Mouse (Mus musculus): ENCODE data around the gene Psmb9.

The Psmb9 gene

DNA sequence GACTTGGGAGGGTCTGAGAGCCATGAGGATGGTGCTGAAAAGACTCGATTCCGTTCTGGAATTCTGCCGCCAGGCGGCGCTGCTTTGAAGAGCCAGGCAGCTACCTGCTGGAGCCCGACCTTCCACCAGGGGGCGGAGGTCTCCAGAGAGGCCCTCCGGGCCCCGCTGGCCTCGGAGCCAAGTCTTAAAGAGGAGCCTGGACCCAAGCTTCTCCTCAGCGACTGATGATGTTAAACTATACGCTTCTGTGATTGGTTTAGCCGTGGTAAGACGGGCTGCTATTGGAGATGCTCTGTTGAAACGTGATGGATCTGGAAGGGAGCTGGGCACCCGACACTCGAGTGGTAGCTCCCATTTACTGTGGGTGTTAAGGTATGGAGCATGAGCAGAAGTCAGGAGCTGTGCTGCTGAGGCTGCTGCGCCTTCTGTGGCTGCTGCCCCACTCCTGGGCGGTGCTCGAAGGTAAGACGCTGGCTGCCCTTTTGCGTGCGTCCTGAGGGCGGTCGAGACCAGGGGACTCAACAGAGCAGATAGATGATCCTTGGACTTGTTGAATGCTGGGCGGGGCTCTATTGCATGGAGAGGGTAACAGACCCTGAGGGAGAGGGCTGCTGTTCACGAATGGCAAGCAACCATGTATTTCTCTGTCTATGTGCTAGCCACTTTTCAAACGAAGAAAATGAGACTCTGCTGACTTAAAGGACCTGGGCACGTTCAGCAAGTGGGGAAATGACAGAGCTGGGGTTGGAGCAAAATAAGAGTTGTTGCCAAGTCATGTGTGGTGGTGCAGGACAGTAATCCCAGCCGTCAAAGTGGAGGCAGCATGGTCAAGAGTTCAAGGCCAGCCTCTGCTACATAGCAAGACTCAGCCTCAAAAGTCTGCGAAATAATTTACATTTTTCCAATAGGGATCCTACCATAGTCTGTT is 52.0 kb downstream of the Psmb9 start:
- DNase-seq: peak; percentile 98 to 99

DNA sequence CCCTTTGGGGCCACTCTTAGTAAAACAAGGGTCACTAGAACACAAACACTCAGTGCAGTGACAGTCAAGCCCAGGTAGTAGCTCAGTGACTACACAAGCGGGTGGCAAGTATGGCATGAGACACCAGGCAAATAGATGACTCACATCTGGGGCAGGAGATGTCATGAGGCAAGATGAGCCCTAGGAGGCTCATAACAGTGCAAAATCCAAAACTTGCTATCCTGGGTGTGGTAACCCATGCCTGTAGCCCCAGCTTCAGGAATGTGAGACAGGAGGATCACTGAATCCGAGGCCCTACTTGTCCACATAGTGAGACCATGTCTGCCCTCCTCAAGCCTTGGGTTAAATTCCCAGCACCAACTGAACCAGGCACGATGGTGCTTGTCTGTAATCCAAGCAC is 53.1 kb downstream of the Psmb9 start:
- DNase-seq: no peak

DNA sequence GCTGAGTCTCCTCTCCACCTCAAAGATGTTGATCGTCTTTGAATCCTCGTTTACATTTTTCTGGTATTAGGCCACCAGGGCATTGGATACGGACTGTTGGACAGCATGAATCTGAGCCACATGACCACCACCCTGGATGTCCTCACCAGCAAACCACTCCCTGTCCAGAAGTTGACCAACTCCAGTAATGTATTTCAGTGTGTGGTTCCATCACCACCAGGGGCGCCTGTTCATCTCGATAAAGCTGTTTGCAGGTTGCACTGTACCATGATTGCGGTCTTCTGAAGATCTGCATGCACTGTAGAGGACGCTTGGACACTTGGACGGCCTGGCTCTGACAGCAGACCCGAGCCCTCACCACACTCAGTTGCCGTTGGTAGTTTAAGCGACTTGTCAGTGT is 54.3 kb downstream of the Psmb9 start:
- DNase-seq: no peak
